Mouse (Mus musculus): ENCODE measurements around the gene Map3k4. TPM values are rescaled to one million over a fixed set of nuclear protein-coding genes. Genes with fewer than 3 reads are reported as not detected.

The Map3k4 gene
- polyA plus RNA-seq, 1 experiment from 2014 or later, result 58.7 TPM

DNA sequence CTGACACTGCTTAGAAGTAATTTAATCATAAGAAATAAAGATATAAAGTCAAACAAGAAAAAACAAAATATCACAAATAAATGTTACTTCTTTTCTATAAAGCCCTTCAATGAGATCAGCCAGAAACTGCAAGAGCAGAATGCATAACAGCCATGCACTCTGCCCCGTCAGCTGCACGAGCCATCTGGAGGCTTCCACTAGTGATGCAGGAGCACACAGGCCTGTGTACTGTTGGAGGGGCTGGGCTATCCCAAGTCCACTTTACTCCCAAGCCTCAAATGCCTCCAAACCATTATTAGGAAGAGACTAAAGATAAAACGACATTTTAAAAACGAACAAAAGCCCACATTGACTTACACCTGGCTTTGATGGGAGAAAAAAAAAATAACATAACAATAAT lies 50.5 kb downstream of the Map3k4 start:
- Histone ChIP-seq H3K9ac (ENCODE audit: low read depth, low read length) (no peak overlapping the region), H3K4me1 (replicated peaks; ENCODE audit: insufficient read depth, low read length) (peaks cover 18% of the 10 kb centered on the region; the same call in 1 of the 2 replicates), H3K27ac (no peak overlapping the region), H3K4me2 (ENCODE audit: low read length) (no peak overlapping the region), H3K4me3 (replicated peaks; ENCODE audit: low read depth, low read length) (no peak overlapping the region), H3K36me3 (ENCODE audit: insufficient read depth, low read length) (peaks cover 15% of the 10 kb centered on the region), H3K9me3 (replicated peaks; ENCODE audit: low read length) (no peaks in the 10 kb centered on the region), H3K27me3 (ENCODE audit: insufficient read depth, low read length) (no peaks in the 10 kb centered on the region)
- DNase-seq (ENCODE audit: low spot score) (no peak), ATAC-seq (replicated peaks; ENCODE audit: low FRiP score, low read depth) (no peak)
- no peak for TF ChIP-seq CTCF (IDR thresholded peaks at IDR 0.05; ENCODE audit: low read depth)
- 79% methylated on average over 4 of the region's 4 CpGs for whole genome bisulfite sequencing

DNA sequence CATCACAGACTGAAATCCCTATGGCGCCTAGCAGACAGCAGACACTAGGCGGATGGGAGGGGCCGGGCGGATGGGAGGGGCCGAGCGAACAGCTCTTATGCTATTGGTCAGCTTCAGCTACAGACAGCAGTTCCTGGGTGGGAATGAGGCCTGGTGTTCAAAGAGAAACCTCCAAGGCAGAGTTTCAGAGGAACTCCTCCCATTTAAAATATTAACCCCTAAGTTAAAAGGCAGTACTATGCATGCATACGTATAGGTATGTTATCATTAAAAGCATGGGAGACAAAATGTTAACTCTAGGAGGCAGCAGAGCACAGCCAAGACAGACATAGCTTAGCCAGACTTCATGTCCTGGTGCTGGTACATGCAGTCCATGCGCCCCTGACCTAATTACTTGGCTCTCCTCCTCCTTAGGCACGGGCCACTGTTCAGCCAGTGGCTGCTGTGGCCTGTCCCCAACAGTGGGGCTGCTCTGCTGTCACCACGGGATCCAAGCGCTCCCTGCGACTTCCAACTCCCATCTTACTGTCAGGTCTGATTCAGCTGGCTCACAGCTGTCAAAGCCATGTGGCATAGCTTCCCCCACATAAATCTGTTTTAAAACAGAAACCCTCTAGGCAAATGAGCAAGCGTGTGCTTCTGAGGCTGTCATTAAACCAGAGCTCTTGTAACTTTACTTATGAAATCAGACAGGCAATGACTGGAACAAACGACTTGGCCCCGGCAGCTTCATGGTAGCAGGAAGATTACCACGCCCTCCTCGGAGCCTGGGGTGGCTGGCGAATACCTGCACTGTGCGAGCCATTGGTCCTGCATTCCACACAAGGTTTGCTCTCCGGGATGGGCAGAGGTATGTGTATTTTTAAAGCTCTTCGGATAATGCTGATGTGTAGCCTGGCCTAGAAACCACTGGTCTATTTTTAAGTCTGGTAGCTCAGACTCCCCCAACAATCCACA lies 52.3 kb downstream of the Map3k4 start:
- peak overlapping the region; percentile 34 for H3K4me2 ChIP-seq (ENCODE audit: low read length)
- no peaks in the 10 kb centered on the region for H3K9me3 ChIP-seq (replicated peaks; ENCODE audit: low read length)
- peak overlapping the region; percentile 74 for H3K27ac ChIP-seq
- no peaks in the 10 kb centered on the region for H3K27me3 ChIP-seq (ENCODE audit: insufficient read depth, low read length)
- no peak overlapping the region for H3K9ac ChIP-seq (ENCODE audit: low read depth, low read length)
- TF ChIP-seq CTCF (IDR thresholded peaks at IDR 0.05; ENCODE audit: low read depth), result peak; percentile 60
- WGBS, result 44% methylated on average over 21 of the region's 21 CpGs
- peaks cover 18% of the 10 kb centered on the region; the same call in 1 of the 2 replicates for H3K4me1 ChIP-seq (replicated peaks; ENCODE audit: insufficient read depth, low read length)
- peaks cover 15% of the 10 kb centered on the region for H3K36me3 ChIP-seq (ENCODE audit: insufficient read depth, low read length)
- ATAC-seq (replicated peaks; ENCODE audit: low FRiP score, low read depth) (peak; percentile 80), DNase-seq (ENCODE audit: low spot score) (peak; percentile 81)
- H3K4me3 ChIP-seq (replicated peaks; ENCODE audit: low read depth, low read length), result no peak overlapping the region

GRCm38 (mm10) chr17:12264293-12264692 lies 54.3 kb downstream of the Map3k4 start:
- ATAC-seq (replicated peaks; ENCODE audit: low FRiP score, low read depth) (no peak), DNase-seq (ENCODE audit: low spot score) (no peak)
- no peak overlapping the region for H3K4me3 ChIP-seq (replicated peaks; ENCODE audit: low read depth, low read length)
- peaks cover 21% of the 10 kb centered on the region; the same call in 1 of the 2 replicates for H3K36me3 ChIP-seq (ENCODE audit: insufficient read depth, low read length)
- WGBS, result 79% methylated on average over 3 of the region's 3 CpGs
- no peak overlapping the region for H3K4me2 ChIP-seq (ENCODE audit: low read length)
- H3K4me1 ChIP-seq (replicated peaks; ENCODE audit: insufficient read depth, low read length), result peaks cover 18% of the 10 kb centered on the region; the same call in 1 of the 2 replicates
- no peak for TF ChIP-seq CTCF (IDR thresholded peaks at IDR 0.05; ENCODE audit: low read depth)
- H3K9ac ChIP-seq (ENCODE audit: low read depth, low read length), result no peak overlapping the region
- H3K27ac ChIP-seq, result no peak overlapping the region
- no peaks in the 10 kb centered on the region for H3K27me3 ChIP-seq (ENCODE audit: insufficient read depth, low read length)
- no peaks in the 10 kb centered on the region for H3K9me3 ChIP-seq (replicated peaks; ENCODE audit: low read length)

- Histone ChIP-seq H3K36me3 (ENCODE audit: insufficient read depth, low read length) (peaks cover 21% of the 10 kb centered on the region; the same call in 1 of the 2 replicates), H3K4me1 (replicated peaks; ENCODE audit: insufficient read depth, low read length) (peaks cover 15% of the 10 kb centered on the region; the same call in 1 of the 2 replicates), H3K9ac (ENCODE audit: low read depth, low read length) (no peak overlapping the region), H3K4me3 (replicated peaks; ENCODE audit: low read depth, low read length) (no peak overlapping the region), H3K4me2 (ENCODE audit: low read length) (no peak overlapping the region), H3K27ac (no peak overlapping the region), H3K27me3 (ENCODE audit: insufficient read depth, low read length) (no peaks in the 10 kb centered on the region), H3K9me3 (replicated peaks; ENCODE audit: low read length) (no peaks in the 10 kb centered on the region)
- DNase-seq (ENCODE audit: low spot score), result peak; percentile 4
- TF ChIP-seq CTCF (IDR thresholded peaks at IDR 0.05; ENCODE audit: low read depth), result no peak
- no peak for ATAC-seq (replicated peaks; ENCODE audit: low FRiP score, low read depth)
- WGBS, result 65% methylated on average over 13 of the region's 13 CpGs
Measured at GRCm38 (mm10) chr17:12263787-12264186, 54.8 kb downstream of the Map3k4 start.

DNA sequence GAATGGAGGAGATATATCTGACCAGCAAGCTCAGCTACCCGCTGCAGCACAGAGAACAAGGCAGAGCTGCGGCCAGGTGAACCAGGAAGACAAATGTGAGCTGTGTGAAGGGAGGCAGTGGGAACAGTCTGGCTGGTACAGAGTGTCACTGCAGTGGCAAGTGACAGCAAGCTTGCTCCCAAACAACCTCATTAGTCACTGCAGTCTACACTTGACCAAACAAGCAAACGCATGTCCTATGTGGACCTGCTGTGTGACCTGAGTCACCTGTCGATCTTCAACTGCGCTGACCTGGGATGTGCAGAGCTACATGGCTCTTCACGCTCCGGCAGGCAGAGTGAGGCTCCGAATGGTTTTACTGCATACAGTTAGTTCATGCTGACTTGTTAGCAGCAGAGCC lies 55.7 kb downstream of the Map3k4 start:
- DNase-seq (ENCODE audit: low spot score), result no peak
- H3K4me3 ChIP-seq (replicated peaks; ENCODE audit: low read depth, low read length), result no peak overlapping the region
- 67% methylated on average over 8 of the region's 8 CpGs for WGBS
- H3K9me3 ChIP-seq (replicated peaks; ENCODE audit: low read length), result no peaks in the 10 kb centered on the region
- no peak overlapping the region for H3K4me2 ChIP-seq (ENCODE audit: low read length)
- H3K9ac ChIP-seq (ENCODE audit: low read depth, low read length), result no peak overlapping the region
- no peak for TF ChIP-seq CTCF (IDR thresholded peaks at IDR 0.05; ENCODE audit: low read depth)
- ATAC-seq (replicated peaks; ENCODE audit: low FRiP score, low read depth), result no peak
- no peaks in the 10 kb centered on the region for H3K27me3 ChIP-seq (ENCODE audit: insufficient read depth, low read length)
- peaks cover 23% of the 10 kb centered on the region; the same call in 1 of the 2 replicates for H3K36me3 ChIP-seq (ENCODE audit: insufficient read depth, low read length)
- H3K4me1 ChIP-seq (replicated peaks; ENCODE audit: insufficient read depth, low read length), result peaks cover 11% of the 10 kb centered on the region; the same call in 1 of the 2 replicates
- H3K27ac ChIP-seq, result 0 out of 2 replicates have a peak overlapping the region, but pooled peaks have one; percentile 13

GRCm38 (mm10) chr17:12261887-12262286 lies 56.7 kb downstream of the Map3k4 start:
- DNase-seq (ENCODE audit: low spot score), result peak; percentile 49
- Histone ChIP-seq H3K4me2 (ENCODE audit: low read length) (no peak overlapping the region), H3K27ac (no peak overlapping the region), H3K4me1 (replicated peaks; ENCODE audit: insufficient read depth, low read length) (peaks cover 4% of the 10 kb centered on the region; the same call in 1 of the 2 replicates), H3K9ac (ENCODE audit: low read depth, low read length) (no peak overlapping the region), H3K9me3 (replicated peaks; ENCODE audit: low read length) (no peaks in the 10 kb centered on the region), H3K27me3 (ENCODE audit: insufficient read depth, low read length) (no peaks in the 10 kb centered on the region), H3K36me3 (ENCODE audit: insufficient read depth, low read length) (peaks cover 31% of the 10 kb centered on the region; the same call in 1 of the 2 replicates), H3K4me3 (replicated peaks; ENCODE audit: low read depth, low read length) (no peak overlapping the region)
- peak; percentile 62 for TF ChIP-seq CTCF (IDR thresholded peaks at IDR 0.05; ENCODE audit: low read depth)
- ATAC-seq (replicated peaks; ENCODE audit: low FRiP score, low read depth), result no peak
- WGBS, result 69% methylated on average over 2 of the region's 2 CpGs
